Mouse (Mus musculus): ENCODE measurements around the gene Rnase2b. TPM values are rescaled to one million over a fixed set of nuclear protein-coding genes. Genes with fewer than 3 reads are reported as not detected.

Rnase2b gene
- polyA plus RNA-seq, 1 experiment from 2014 or later, result not detected

- peaks cover 4% of the 10 kb centered on the region; the same call in 1 of the 2 replicates for H3K4me1 ChIP-seq
- H3K9me3 ChIP-seq, result no peaks in the 10 kb centered on the region
- H3K4me3 ChIP-seq, result no peak overlapping the region
- no peaks in the 10 kb centered on the region for H3K27me3 ChIP-seq (replicated peaks)
- no peak overlapping the region for H3K4me2 ChIP-seq (replicated peaks)
- H3K27ac ChIP-seq, result no peak overlapping the region
- 84% methylated on average over 4 of the region's 4 CpGs for WGBS
- H3K36me3 ChIP-seq, result no peaks in the 10 kb centered on the region
- H3K9ac ChIP-seq, result no peak overlapping the region
- ATAC-seq (ENCODE audit: low FRiP score, low read depth), result no peak
Measured at GRCm38 (mm10) chr14:51142119-51142518, 19.9 kb upstream of the Rnase2b start.

- no peak for ATAC-seq (ENCODE audit: low FRiP score, low read depth)
- Histone ChIP-seq H3K9me3 (no peaks in the 10 kb centered on the region), H3K9ac (no peak overlapping the region)
Measured at GRCm38 (mm10) chr14:51142568-51142967, 19.5 kb upstream of the Rnase2b start.

GRCm38 (mm10) chr14:51143287-51143686 lies 18.8 kb upstream of the Rnase2b start:
- Histone ChIP-seq H3K27me3 (replicated peaks) (no peaks in the 10 kb centered on the region), H3K9me3 (no peaks in the 10 kb centered on the region), H3K9ac (no peak overlapping the region), H3K4me3 (no peak overlapping the region), H3K36me3 (no peaks in the 10 kb centered on the region), H3K27ac (no peak overlapping the region), H3K4me1 (peaks cover 4% of the 10 kb centered on the region; the same call in 1 of the 2 replicates), H3K4me2 (replicated peaks) (no peak overlapping the region)
- ATAC-seq (ENCODE audit: low FRiP score, low read depth), result no peak
- WGBS, result 84% methylated on average over 4 of the region's 4 CpGs

More at GRCm38 (mm10) chr14:51142568-51142967, 19.5 kb upstream of the Rnase2b start:
- Histone ChIP-seq H3K27me3 (replicated peaks) (no peaks in the 10 kb centered on the region), H3K27ac (no peak overlapping the region), H3K4me1 (peaks cover 4% of the 10 kb centered on the region; the same call in 1 of the 2 replicates), H3K4me3 (no peak overlapping the region), H3K4me2 (replicated peaks) (no peak overlapping the region), H3K36me3 (no peaks in the 10 kb centered on the region)
- 81% methylated on average over 3 of the region's 3 CpGs for WGBS

GRCm38 (mm10) chr14:51143937-51144336 lies 18.1 kb upstream of the Rnase2b start:
- Histone ChIP-seq H3K27me3 (replicated peaks) (no peaks in the 10 kb centered on the region), H3K9me3 (no peaks in the 10 kb centered on the region), H3K9ac (no peak overlapping the region), H3K4me2 (replicated peaks) (no peak overlapping the region), H3K27ac (no peak overlapping the region), H3K36me3 (no peaks in the 10 kb centered on the region), H3K4me1 (peaks cover 4% of the 10 kb centered on the region; the same call in 1 of the 2 replicates), H3K4me3 (no peak overlapping the region)
- WGBS, result 82% methylated on average over 2 of the region's 2 CpGs
- no peak for ATAC-seq (ENCODE audit: low FRiP score, low read depth)

- Histone ChIP-seq H3K27ac (no peak overlapping the region), H3K36me3 (no peaks in the 10 kb centered on the region), H3K4me3 (no peak overlapping the region), H3K27me3 (replicated peaks) (no peaks in the 10 kb centered on the region), H3K4me1 (peaks cover 4% of the 10 kb centered on the region; the same call in 1 of the 2 replicates), H3K4me2 (replicated peaks) (no peak overlapping the region), H3K9me3 (no peaks in the 10 kb centered on the region), H3K9ac (no peak overlapping the region)
- WGBS, result 97% methylated on average over 4 of the region's 4 CpGs
- ATAC-seq (ENCODE audit: low FRiP score, low read depth), result no peak
Measured at GRCm38 (mm10) chr14:51144451-51144850, 17.6 kb upstream of the Rnase2b start.

GRCm38 (mm10) chr14:51145521-51145920 lies 16.5 kb upstream of the Rnase2b start:
- 87% methylated on average over 6 of the region's 6 CpGs for WGBS
- H3K4me1 ChIP-seq, result peaks cover 4% of the 10 kb centered on the region; the same call in 1 of the 2 replicates
- no peak overlapping the region for H3K4me2 ChIP-seq (replicated peaks)

GRCm38 (mm10) chr14:51146685-51147084 lies 15.4 kb upstream of the Rnase2b start, which contains the start of gene Rnase1:
Gene Rnase1 (minus strand): TSS chr14:51146785.
- 34% methylated on average over 2 of the region's 2 CpGs for WGBS
- Histone ChIP-seq H3K4me3 (no peak within 1 kb of the TSS), H3K4me1 (peaks cover 4% of the 10 kb centered on the region; the same call in 1 of the 2 replicates), H3K36me3 (no peaks in the 10 kb centered on the region), H3K9ac (no peak within 1 kb of the TSS), H3K9me3 (no peaks in the 10 kb centered on the region), H3K4me2 (replicated peaks) (no peak within 1 kb of the TSS), H3K27me3 (replicated peaks) (no peaks in the 10 kb centered on the region), H3K27ac (no peak within 1 kb of the TSS)
- ATAC-seq (ENCODE audit: low FRiP score, low read depth), result no peak

More at GRCm38 (mm10) chr14:51145521-51145920, 16.5 kb upstream of the Rnase2b start:
- ATAC-seq (ENCODE audit: low FRiP score, low read depth), result no peak
- H3K27me3 ChIP-seq (replicated peaks), result no peaks in the 10 kb centered on the region
- no peak overlapping the region for H3K4me3 ChIP-seq
- no peaks in the 10 kb centered on the region for H3K36me3 ChIP-seq
- no peak overlapping the region for H3K27ac ChIP-seq
- no peaks in the 10 kb centered on the region for H3K9me3 ChIP-seq
- H3K9ac ChIP-seq, result no peak overlapping the region

- no peak overlapping the region for H3K9ac ChIP-seq
- no peak overlapping the region for H3K27ac ChIP-seq
- ATAC-seq (ENCODE audit: low FRiP score, low read depth), result no peak
Measured at GRCm38 (mm10) chr14:51148006-51148405, 14.1 kb upstream of the Rnase2b start.

GRCm38 (mm10) chr14:51149164-51149563 lies 12.9 kb upstream of the Rnase2b start:
- no peaks in the 10 kb centered on the region for H3K27me3 ChIP-seq (replicated peaks)
- no peak for ATAC-seq (ENCODE audit: low FRiP score, low read depth)
- no peaks in the 10 kb centered on the region for H3K9me3 ChIP-seq
- WGBS, result 53% methylated on average over 5 of the region's 5 CpGs
- no peaks in the 10 kb centered on the region for H3K36me3 ChIP-seq
- no peak overlapping the region for H3K9ac ChIP-seq
- H3K4me1 ChIP-seq, result peaks cover 4% of the 10 kb centered on the region; the same call in 1 of the 2 replicates
- no peak overlapping the region for H3K27ac ChIP-seq
- no peak overlapping the region for H3K4me2 ChIP-seq (replicated peaks)
- no peak overlapping the region for H3K4me3 ChIP-seq

More at GRCm38 (mm10) chr14:51148006-51148405, 14.1 kb upstream of the Rnase2b start:
- Histone ChIP-seq H3K4me2 (replicated peaks) (no peak overlapping the region), H3K4me1 (peaks cover 4% of the 10 kb centered on the region; the same call in 1 of the 2 replicates), H3K36me3 (no peaks in the 10 kb centered on the region), H3K27me3 (replicated peaks) (no peaks in the 10 kb centered on the region), H3K9me3 (no peaks in the 10 kb centered on the region), H3K4me3 (no peak overlapping the region)
- 72% methylated on average over 3 of the region's 3 CpGs for WGBS

- H3K9ac ChIP-seq, result no peak overlapping the region
- H3K36me3 ChIP-seq, result no peaks in the 10 kb centered on the region
- no peaks in the 10 kb centered on the region for H3K27me3 ChIP-seq (replicated peaks)
- H3K27ac ChIP-seq, result no peak overlapping the region
- ATAC-seq (ENCODE audit: low FRiP score, low read depth), result no peak
- 86% methylated on average over 3 of the region's 3 CpGs for WGBS
- H3K4me2 ChIP-seq (replicated peaks), result no peak overlapping the region
- no peak overlapping the region for H3K4me3 ChIP-seq
- H3K9me3 ChIP-seq, result no peaks in the 10 kb centered on the region
- H3K4me1 ChIP-seq, result peaks cover 4% of the 10 kb centered on the region; the same call in 1 of the 2 replicates
Measured at GRCm38 (mm10) chr14:51150206-51150831, 11.7 kb upstream of the Rnase2b start.

GRCm38 (mm10) chr14:51152249-51152870 lies 9.7 kb upstream of the Rnase2b start:
- 87% methylated on average over 5 of the region's 5 CpGs for WGBS
- Histone ChIP-seq H3K4me2 (replicated peaks) (no peak overlapping the region), H3K36me3 (no peaks in the 10 kb centered on the region), H3K9me3 (no peaks in the 10 kb centered on the region), H3K4me1 (no peaks in the 10 kb centered on the region), H3K27ac (no peak overlapping the region), H3K9ac (no peak overlapping the region), H3K27me3 (replicated peaks) (no peaks in the 10 kb centered on the region), H3K4me3 (no peak overlapping the region)
- no peak for ATAC-seq (ENCODE audit: low FRiP score, low read depth)

- Histone ChIP-seq H3K9me3 (no peaks in the 10 kb centered on the region), H3K36me3 (no peaks in the 10 kb centered on the region), H3K9ac (no peak overlapping the region), H3K4me1 (no peaks in the 10 kb centered on the region), H3K4me3 (no peak overlapping the region), H3K4me2 (replicated peaks) (no peak overlapping the region), H3K27ac (no peak overlapping the region), H3K27me3 (replicated peaks) (no peaks in the 10 kb centered on the region)
- ATAC-seq (ENCODE audit: low FRiP score, low read depth), result no peak
- 82% methylated on average over 5 of the region's 5 CpGs for WGBS
Measured at GRCm38 (mm10) chr14:51156056-51156735, 5.9 kb upstream of the Rnase2b start.

All from neural tube, embryonic 12.5 days (tissue).